ENCODE assay signal across 8 mouse cellular contexts in genomic region chr2:168979742-168980141, GRCm38 (mm10). TPM values are rescaled to one million over a fixed set of nuclear protein-coding genes. Genes with fewer than 3 reads are reported as not detected.
DNase-seq lines count a peak whose midpoint lies in the region; TF ChIP-seq lines count a peak whose summit lies in the region.
"Had no signal": no experiment of that assay in that cellular context is flagged by ENCODE, and none has a peak within 500 bp of the region (broad histone marks: within the 10 kb centered on the region; RNA-seq: fewer than 3 reads in every experiment).

No protein-coding gene starts in this region.

- H3K36me3 ChIP-seq in kidney, adult 2 months (ENCODE audit: control insufficient read depth, insufficient read depth, low read length): no peaks in the 10 kb centered on the region
- H3K36me3 ChIP-seq in liver, adult 2 months (ENCODE audit: control insufficient read depth, insufficient read depth, low read length): no peaks in the 10 kb centered on the region
- H3K36me3 ChIP-seq: midbrain, embryonic 12.5 days had no signal

- no peak overlapping the region for H3K27ac ChIP-seq in kidney, adult 2 months (ENCODE audit: insufficient read depth, low read depth, low read length)
- no peak overlapping the region for H3K27ac ChIP-seq in liver, adult 2 months (replicated peaks; ENCODE audit: insufficient read depth, low read depth, low read length)
- H3K27ac ChIP-seq: midbrain, embryonic 12.5 days had no signal

- no peaks in the 10 kb centered on the region for H3K27me3 ChIP-seq in kidney, adult 2 months (replicated peaks; ENCODE audit: control insufficient read depth, insufficient read depth, low read length)
- H3K27me3 ChIP-seq in liver, adult 2 months (ENCODE audit: control insufficient read depth, insufficient read depth, low read length): no peaks in the 10 kb centered on the region; the same call in 1 of the 2 replicates
- H3K27me3 ChIP-seq: midbrain, embryonic 12.5 days had no signal

- TF ChIP-seq POLR2A in kidney, adult 2 months (IDR thresholded peaks at IDR 0.05; ENCODE audit: low read depth, low read length): no peak
- no peak for TF ChIP-seq POLR2A in liver, adult 2 months (IDR thresholded peaks at IDR 0.05; ENCODE audit: extremely low read depth, insufficient read depth, low read length)

- H3K4me1 ChIP-seq in kidney, adult 2 months (ENCODE audit: control insufficient read depth, insufficient read depth, low read length): no peaks in the 10 kb centered on the region
- H3K4me1 ChIP-seq in liver, adult 2 months (ENCODE audit: control insufficient read depth, insufficient read depth, low read length): no peaks in the 10 kb centered on the region

- no peaks in the 10 kb centered on the region for H3K79me2 ChIP-seq in liver, adult 2 months (ENCODE audit: control insufficient read depth, insufficient read depth, low read length)

- 72% methylated on average over 11 of the region's 11 CpGs for WGBS in kidney, adult 2 months
- 51% methylated on average over 11 of the region's 11 CpGs for WGBS in liver, adult 2 months

- no peak for DNase-seq in kidney, adult 2 months
- DNase-seq in kidney, adult 8-10 months: no peak
- peak; percentile 91 for DNase-seq in ES-CJ7 (ENCODE audit: low read depth, low spot score)
- peak; percentile 88 for DNase-seq in R1 (ENCODE audit: low read depth, low spot score)
- DNase-seq in liver, adult 2 months (ENCODE audit: extremely low read depth, low read depth, low spot score): peak; percentile 6
- DNase-seq in MN1 (ENCODE audit: low spot score): no peak
- DNase-seq in gastrocnemius, adult 8-10 months (ENCODE audit: low spot score in 2 of 2): no peak

- no peak overlapping the region for H3K9ac ChIP-seq in liver, adult 2 months (ENCODE audit: low read depth, low read length)
- H3K9ac ChIP-seq: midbrain, embryonic 12.5 days had no signal

- H3K4me3 ChIP-seq in kidney, adult 2 months (ENCODE audit: insufficient read depth, low read depth, low read length): no peak overlapping the region
- no peak overlapping the region for H3K4me3 ChIP-seq in liver, adult 2 months (ENCODE audit: insufficient read depth, low read depth, low read length)
- H3K4me3 ChIP-seq: midbrain, embryonic 12.5 days had no signal

- TF ChIP-seq CTCF in kidney, adult 2 months (conservative IDR thresholded peaks at IDR 0.05; ENCODE audit: insufficient read depth, insufficient read length, low read depth, low read length): peak; percentile 30; the same call in 1 of the 2 replicates
- TF ChIP-seq CTCF in liver, adult 2 months (IDR thresholded peaks at IDR 0.05; ENCODE audit: low read depth, low read length): peak; percentile 70

RNA-seq across cellular contexts. Expression of gene Zfp64, which starts 24.4 kb away (rescaled TPM):
- polyA plus RNA-seq in kidney, adult 2 months (2012; rRNA removed): 18.6 and 20.0 TPM in 2 replicates
- 5.6 and 7.2 TPM in 2 replicates for total RNA-seq in liver, adult 2 months (2014; rRNA removed)
- 13.5 and 14.3 TPM in 2 replicates for polyA plus RNA-seq in liver, adult 2 months (2012; rRNA removed)
- total RNA-seq in gastrocnemius, adult 8-10 months (2022): 10 to 100 TPM in 1 of 4 experiments, 1 to 10 TPM in 3; 6.8 to 10.1 (median 7.4) TPM

Comparison
In these comparisons a context has a peak if more than half of its experiments do, and no peak if none do; other contexts are left out.
1. DNase-seq: peak in ES-CJ7 (single experiment), R1 (single experiment) and liver, adult 2 months (single experiment); none in kidney, adult 2 months (single experiment), kidney, adult 8-10 months (0 of 2), MN1 (single experiment) and gastrocnemius, adult 8-10 months (0 of 2).